Mouse (Mus musculus) lung, adult 2 months (tissue): Measurements from ENCODE around the gene Cnbp.

ENCODE experiments used
- CTCF ChIP-seq: fragments of 200-500 bp; IDR thresholded peaks from 2 replicates; pipeline ENCODE4 v1.5.1; 2011; ENCODE audit warnings: mild to moderate bottlenecking, low read length, control low read depth; ENCODE audit not compliant: insufficient read depth
- POLR2A ChIP-seq: fragments of 200-500 bp; IDR thresholded peaks from 2 replicates; pipeline ENCODE4 v1.6.1; 2011; ENCODE audit warnings: low read depth, mild to moderate bottlenecking, control low read depth, low read length, borderline replicate concordance; ENCODE audit errors: extremely low read depth

GRCm38 (mm10) chr6:87850900-87851614, at the start of gene Cnbp:
- TF ChIP-seq CTCF: no peak
- peak; percentile 89 for TF ChIP-seq POLR2A
